Mouse (Mus musculus) lung, postnatal 10 days (tissue): ENCODE measurements at regions not wholly inside any gene's neighbourhood (a gene's known extent, or its start where the extent isn't known, plus 50 kb on each side); places are given as distances from the start of the nearest gene placed in this dataset.

Experiments used
- DNase-seq: peaks from one replicate; pipeline ENCODE4 v3.0.0; 2021

DNA sequence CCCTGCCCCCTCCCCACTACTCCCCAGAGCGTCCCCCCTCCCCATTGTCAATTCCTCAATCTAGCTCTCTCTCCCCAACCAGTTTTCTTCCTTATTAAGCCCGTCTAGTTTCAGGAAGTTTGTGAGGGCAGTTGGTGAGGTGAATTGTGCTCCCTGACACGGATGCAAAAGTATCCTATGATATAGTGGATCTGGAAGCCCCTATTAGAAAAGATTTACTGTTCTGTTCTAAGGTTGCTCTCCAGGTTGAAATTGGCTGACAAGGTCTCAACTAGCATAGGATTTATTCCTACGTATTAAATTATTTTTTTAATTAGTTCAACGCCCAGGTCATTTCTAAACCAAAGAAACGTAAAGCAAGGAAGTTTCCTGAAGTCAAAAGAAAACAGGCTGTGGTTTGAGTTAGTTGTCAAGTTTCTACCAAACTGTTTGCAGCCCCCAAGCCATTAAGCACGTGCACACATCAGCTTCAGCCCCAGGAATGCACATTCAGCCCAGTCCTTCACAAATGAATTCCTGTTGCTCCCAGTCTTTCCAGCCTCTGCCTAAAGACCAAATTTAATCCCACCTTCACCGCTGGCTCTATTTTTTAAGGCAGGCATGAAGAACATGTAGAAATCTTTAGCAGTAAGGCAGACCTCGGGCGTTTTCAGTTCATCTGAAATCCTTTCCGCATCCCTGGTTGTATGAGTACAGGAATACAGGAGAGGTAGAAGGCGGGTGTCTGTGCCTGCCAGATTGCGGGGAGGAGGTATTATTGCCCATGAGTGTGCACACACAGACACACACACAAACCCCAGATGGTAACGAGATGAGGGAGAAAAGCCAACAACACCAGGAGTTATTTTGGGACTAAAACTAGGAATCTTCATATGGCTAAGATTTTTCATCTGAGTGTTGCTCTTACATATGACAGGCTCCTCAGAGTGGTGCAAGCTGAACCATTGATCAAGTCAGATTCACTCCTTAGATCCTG lies 375.5 kb downstream of the Nuf2 start:
- DNase-seq = no peak

GRCm38 (mm10) chr1:169142216-169142615 lies 389.0 kb downstream of the Nuf2 start:
- no peak for DNase-seq

- DNase-seq = no peak
Observed at GRCm38 (mm10) chr1:169140056-169140455, 391.2 kb downstream of the Nuf2 start.

DNA sequence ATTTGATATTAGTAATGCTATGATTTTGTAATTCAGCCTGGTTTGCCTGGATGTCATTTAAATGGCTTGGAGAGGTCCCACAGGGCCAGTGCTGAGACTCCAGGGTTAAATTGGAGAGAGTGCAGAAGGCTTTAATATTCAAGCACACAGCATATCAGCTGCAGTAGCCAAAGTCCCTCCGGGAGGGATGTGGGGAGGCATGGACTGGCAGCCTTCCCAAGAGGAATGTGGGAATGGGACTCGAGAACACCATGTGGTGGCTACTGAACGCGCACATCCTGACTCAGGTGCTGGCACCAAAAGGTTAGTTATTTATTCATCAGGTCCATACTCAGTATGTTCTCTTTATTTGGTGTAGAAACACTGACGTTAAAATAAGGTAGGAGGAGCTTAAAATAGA lies 391.8 kb downstream of the Nuf2 start:
- DNase-seq = no peak

- no peak for DNase-seq
Observed at GRCm38 (mm10) chr1:169139184-169139486, 392.1 kb downstream of the Nuf2 start.

- no peak for DNase-seq
Observed at GRCm38 (mm10) chr1:169138404-169139183, 392.7 kb downstream of the Nuf2 start.

DNA sequence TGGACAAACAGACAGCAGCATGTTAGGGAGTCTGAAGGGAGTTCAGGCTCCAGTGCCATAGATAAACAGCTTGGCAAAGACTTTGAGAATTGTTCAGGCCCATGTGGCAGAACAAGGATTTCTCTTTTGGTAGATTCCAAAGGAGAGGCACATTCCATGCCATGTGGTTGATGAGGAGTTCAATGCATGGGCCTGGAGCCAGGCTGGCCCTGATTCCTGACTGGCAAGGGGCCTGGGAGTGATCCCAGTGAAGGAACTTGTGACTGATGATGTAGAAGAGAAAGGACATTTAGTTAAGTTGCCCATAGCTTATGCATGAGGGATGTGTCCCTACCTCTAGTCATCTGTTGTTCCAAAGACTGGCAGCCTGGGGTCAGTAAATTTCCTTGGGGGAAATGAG lies 395.7 kb downstream of the Nuf2 start:
- no peak for DNase-seq

DNA sequence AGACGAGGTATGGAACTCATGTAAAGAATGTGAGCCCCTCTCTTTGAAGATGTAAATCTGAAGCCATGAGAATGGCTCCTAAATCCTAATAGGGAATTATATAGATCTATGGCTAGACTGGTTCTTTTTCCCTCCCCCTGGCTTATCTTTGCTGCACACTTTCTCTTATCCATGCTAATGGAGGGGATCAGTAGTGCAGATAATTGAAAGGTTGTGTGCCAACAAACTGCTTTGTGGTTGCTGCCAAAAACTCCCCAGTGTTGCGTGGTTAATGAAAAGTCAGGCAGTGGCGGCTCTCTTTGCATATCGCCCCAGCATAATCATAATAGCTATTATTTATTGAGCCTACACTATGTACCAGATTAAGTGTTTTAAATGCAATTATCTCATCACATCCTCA lies 427.6 kb downstream of the Nuf2 start:
- DNase-seq = no peak

- DNase-seq = no peak
Observed at GRCm38 (mm10) chr1:169103113-169103512, 428.2 kb downstream of the Nuf2 start.

GRCm38 (mm10) chr1:169099221-169099620 lies 432.0 kb downstream of the Nuf2 start:
- peak; percentile 69 for DNase-seq

DNA sequence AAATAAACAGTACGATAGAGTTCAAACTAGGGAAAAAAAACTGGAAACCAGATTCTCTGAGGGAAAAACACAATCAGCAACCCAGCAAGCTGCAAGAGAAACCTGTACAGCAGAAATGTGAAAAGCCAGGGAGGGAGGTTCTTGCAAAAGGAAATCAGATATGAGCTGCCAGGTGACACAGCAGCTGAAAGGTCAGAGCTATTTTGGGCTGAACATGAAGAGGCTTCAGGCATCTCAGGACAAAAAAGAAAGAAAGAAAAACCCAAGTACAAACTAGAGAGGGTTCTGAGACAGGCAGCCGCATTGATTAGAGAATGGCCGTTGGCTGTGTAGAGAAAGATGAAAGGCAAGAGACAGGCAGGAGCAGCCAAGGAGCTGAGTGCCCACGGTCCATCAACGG lies 434.5 kb downstream of the Nuf2 start:
- DNase-seq = no peak

GRCm38 (mm10) chr1:169093602-169094354 lies 437.5 kb downstream of the Nuf2 start:
- peak; percentile 21 for DNase-seq

GRCm38 (mm10) chr1:169086032-169086431 lies 445.2 kb downstream of the Nuf2 start:
- no peak for DNase-seq

DNA sequence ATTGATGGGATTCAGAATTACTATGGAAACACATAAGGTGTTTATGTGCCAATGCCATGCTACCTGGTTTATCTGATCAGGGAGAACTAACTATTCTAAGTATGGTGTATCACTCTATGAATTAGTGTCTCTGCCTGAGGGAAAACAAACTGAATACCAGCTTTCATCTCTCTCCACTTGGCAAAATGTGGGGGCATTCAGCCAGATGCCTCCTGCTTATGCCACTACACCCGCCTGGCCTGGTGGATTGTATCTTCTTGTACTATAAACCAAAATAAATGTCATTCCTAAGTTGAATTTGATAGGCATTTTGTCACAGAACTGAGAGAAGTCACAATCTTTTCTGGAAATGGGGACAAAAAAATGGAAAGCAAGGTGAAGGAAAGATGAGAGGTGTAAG lies 450.6 kb downstream of the Nuf2 start:
- DNase-seq = no peak

DNA sequence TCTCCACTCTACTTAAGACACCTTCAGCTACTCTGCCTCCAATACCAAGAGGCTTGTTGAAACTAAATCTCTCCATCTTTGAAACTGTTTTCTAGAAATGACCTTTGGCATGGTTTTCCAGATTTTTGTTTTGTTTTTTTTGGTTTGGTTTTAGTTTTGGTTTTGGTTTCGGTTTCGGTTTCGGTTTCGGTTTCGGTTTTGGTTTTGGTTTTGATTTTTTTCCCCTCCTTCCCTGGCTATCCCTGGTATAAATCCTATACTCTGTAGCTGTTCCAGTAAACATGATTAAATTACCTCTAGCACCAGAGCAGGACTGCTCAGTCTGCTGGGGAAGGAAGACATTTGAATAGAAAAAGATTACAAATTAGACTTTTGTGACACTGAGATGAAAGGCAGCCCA lies 454.0 kb downstream of the Nuf2 start:
- DNase-seq = no peak

DNA sequence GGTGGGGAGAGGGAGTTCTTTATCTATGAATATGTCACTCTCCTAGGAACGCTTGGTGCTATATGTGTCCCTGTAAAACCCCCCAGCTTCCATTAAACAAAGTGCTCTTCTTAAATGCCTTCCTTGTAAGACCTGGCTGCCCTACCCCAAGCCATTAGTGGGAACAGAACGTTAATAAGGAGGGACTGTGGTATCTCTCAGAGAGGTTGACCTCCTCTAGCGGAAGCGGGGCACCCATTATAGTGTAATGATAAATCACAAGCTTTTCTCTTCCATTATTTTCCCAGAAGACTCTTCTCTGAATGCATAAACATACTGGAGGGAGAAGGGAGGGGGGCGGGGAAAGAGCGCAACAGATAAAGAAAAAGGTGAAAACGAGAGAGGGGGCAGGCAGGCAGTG lies 455.3 kb downstream of the Nuf2 start:
- DNase-seq = no peak

DNA sequence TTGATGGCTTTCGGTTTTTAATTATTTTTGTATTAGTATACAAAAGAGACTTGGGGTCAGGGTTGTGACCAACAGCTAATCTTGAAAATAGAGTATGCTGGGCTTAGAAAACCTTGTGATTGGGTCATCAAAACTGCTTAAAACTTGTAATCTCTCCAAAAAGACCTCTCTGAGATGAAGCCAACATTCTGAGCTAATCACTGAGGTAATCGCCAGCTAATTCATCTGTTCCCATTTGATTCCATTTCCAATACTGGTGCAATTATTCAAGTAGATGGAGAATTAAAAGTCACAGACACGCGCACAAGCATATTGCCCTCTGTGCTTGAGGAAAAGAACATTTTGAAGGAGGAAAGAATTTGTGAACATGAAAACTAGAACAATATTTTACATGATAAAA lies 459.9 kb downstream of the Nuf2 start:
- no peak for DNase-seq

GRCm38 (mm10) chr1:169069647-169070046 lies 461.6 kb downstream of the Nuf2 start:
- no peak for DNase-seq

DNA sequence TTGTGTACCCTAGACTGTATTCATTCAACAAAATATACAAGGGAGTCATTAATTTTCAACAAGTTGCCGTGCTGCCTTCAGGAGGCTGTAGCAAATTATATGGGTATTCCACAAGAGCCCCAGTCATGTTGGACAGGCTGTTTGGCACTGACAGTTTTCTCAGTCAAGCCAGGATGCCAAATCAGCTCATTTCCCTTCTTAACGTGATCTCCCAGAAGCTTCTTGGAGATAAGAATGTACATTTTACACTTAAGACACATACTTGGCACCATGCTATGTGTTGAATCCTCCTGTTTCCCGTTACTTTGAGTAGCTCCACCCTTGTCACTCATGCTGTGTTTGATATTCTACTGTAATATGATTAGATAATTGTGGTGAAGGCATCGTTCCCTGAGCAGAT lies 464.5 kb downstream of the Nuf2 start:
- DNase-seq = no peak

DNA sequence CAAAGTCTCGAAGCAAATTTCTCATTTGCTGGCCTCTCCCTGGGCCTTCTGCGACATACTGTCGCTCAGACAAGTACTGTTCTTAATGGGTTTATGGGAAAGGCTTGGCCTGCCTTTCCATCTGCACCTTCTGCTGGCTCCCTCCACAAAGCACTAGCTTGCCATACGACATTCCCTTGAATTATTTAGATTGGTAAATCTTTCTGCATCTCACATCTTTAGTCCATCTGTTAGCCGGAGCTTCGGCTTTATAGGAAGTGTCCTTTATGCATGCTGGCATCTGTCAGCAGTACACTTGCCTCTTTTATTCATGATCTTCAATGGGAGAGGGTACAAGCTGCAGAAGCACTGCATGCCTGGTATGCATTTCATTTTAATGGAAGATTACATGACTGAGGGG lies 470.6 kb downstream of the Nuf2 start:
- DNase-seq = no peak

- DNase-seq = no peak
Observed at GRCm38 (mm10) chr1:169060145-169060544, 471.1 kb downstream of the Nuf2 start.

DNA sequence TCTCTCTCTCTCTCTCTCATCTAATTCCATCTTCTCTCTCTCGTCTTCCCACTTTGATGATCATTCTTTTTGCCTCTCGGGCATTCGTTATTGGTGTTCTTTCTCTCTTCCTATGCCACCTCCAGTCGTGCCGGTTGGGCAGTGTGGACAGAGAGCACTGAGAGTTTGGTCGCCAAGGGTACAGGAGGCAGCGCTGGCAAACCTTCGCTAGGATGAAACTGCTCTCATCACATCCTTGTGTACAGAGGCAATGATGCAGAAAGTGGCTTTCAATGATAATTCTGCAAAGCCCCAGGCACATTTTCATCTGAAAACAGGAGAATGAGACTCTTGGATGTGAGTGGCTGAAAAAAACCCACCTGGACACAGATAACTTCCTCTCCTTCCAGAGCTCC lies 479.4 kb downstream of the Nuf2 start:
- no peak for DNase-seq

- DNase-seq = no peak
Observed at GRCm38 (mm10) chr1:169051085-169051862, 480.0 kb downstream of the Nuf2 start.
